Mouse (Mus musculus) layer of hippocampus, adult 9-10 months (tissue): ENCODE results near the gene Jtb.

Experiments
- DNase-seq: peaks from one replicate; pipeline ENCODE4 v3.0.0; 2022; ENCODE audit warnings: low spot score

Gene Jtb

DNA sequence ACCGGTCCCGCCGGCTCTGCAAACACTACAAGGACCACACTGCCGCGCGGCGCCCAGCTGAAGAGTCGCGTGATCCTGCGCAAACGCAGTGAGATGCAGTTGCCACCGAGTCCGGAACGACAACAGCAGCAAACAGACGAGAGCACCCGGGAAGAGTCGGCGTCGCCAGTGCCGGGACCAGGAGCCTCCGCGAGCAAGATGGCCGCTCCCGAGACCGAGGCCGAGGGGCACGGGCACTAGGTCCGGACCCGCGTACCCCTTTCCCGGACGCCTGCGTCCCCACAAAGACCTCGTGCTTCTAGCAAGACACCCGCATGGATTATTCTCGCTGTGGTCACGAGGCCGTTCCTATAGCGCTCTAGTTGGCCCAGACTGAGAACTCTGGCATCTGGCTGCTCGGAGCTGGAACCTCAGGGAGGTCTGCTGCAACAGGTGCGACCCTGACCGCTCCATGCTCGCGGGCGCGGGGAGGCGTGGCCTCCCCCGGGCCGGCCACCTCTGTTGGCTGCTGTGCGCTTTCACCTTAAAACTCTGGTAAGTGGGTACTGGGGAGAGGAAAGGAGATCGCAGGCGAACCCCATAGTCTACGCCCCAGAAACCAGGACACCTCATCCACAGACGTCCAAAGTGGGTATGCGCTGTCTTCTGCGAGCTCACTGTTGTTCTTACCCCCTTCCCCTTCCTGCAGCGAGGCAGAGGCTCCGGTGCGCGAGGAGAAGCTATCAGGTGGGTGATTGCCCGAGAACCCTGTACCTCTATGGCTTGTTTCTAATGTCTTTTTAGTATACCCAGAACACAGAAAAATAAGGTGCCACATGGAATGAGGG is at the start of gene Jtb:
Jtb (plus strand) TSS at position 91 of the 827 bp plus-strand sequence.
- peak; percentile 78 for DNase-seq

DNA sequence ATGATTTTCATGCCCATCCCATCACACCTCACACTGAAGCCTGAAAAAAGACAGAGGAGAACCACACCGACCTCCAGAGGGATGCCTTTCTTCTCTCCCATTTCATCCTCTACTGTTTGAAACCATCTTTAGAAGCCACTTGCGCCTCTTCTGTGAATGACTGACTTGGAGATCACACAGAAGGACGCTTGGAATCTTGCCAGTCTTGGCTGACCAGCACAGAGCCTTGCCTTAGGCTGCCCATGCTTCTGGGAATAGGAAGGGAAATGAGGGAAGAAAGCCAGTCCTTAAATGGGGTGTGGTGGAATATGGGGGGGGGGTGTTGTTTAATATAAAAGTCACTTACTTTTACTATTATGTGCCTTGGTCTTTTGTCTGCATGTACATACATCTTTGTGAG is 47.8 kb upstream of the Jtb start:
- no peak for DNase-seq

DNA sequence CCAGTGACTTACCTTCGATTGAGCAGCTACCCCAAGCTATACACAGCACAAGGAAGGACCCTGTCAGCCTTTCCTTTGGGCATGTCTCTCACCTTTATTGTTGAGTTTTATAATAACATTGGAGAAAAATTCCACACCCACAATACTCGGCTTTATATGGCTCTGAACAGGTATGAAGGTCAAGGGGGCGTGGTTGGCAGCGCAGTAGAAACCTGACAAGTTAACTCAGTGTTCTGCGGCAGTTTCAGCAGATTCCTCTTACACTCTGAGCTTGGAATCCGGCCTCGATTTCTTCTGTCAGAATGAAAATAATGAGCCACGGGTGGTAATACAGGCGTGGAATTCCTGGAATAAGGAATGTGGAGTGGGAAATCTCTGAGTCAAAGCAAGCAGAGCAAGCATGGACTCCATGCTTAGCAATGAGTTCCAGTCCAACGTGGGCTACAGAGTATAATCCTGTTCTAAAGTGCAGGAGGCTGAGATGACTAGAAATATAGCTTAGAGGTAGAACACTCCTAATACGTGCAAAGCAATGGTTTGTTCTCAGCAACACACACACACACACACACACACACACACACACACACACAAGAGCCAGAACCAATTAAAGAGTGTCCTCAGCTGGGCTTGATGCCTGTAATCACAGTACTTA is 40.4 kb upstream of the Jtb start:
- DNase-seq = no peak

DNA sequence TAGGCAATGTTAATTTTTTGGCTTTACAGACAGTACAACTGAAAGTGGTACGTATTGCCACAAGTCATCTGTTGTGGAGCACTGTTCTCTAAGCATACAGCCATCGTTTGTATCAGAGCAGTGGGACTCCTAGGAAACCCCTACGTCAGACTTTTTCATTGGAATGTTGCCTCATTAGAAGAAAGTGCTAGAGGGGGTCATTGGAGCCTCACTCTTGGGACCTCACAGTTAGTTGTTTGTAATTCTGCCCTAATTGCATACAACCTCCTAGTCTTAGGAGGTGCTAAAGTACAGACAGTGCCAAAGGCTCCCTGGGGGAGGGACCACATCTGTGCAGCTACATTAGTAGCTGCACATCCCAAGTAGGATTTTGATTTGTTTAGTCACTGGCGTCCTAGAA is 36.6 kb upstream of the Jtb start:
- no peak for DNase-seq

DNA sequence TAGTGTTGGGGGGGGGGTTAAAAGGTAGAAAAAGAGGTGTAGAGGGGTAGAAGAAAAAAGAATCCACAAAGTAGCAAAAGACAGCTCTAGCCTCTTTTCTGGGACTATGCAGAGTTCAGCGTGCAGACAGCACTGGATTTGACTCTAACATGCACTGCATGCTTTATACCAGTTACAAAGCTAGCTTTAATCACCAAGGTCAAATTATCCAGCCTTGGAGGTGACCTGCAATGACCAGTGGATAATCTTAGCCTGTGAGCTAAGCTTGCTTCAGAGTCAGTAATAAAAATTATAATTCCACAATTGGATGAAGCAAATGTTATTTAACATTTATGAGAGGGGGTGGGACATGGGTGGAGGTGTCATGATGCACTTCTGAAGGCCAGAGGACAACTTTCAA is 35.8 kb upstream of the Jtb start:
- DNase-seq = no peak

DNA sequence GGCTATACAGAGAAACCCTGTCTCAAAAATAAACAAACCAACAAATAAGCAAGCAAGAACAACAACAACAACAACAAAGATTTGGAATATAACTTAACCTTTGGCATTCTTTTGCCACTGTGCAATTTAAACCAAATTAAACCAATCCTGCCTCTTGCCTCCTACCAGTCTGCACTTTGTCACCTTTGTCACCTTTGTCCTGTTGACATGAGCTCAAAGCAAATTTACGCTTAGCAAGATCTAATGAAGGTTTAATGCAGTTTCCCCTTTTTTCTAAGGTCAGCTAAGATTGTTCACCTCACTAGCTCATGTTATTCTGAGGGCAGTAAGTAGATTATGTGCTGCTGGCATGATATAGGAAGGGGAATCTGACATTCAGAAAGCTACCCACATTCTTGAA is 33.8 kb upstream of the Jtb start:
- no peak for DNase-seq

DNA sequence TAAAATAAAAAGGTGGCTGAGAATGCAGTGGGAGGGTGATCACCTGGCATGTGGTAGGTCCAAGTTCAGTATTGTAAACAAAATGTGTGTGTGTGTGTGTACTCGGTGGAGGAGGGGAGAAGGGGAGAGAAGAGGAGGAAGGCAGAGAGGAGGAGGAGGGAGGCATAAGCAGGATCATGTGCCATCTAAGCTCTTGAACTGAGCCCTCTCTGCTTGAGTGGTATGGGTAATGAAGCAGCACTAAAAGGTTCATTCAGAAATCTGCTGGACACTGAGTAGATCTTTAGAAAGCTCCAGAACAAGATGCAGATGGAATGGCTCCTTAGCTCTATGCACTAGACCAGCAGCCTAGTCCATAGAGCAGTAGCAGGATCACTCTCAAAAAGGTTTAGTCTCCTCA is 28.5 kb upstream of the Jtb start:
- DNase-seq = no peak

DNA sequence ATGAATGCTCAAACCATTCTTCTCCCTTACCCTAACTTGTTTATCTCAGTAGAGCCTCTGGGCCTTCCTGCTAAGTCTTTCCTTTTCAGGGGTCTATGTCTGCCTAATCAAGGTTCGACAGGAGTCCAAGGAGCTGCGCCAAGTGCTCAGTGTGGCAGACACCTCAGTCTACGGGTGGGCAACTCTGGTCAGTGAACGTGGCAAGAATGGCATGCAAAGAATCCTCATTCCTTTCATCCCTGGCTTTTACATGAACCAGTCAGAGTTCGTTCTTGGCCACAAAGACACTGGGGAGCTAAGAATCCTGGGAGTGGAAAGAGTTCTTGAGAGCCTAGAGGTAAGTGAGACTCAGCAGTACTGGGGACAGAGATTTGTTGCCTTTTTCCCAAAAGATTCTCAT is 27.8 kb upstream of the Jtb start:
- DNase-seq = no peak

DNA sequence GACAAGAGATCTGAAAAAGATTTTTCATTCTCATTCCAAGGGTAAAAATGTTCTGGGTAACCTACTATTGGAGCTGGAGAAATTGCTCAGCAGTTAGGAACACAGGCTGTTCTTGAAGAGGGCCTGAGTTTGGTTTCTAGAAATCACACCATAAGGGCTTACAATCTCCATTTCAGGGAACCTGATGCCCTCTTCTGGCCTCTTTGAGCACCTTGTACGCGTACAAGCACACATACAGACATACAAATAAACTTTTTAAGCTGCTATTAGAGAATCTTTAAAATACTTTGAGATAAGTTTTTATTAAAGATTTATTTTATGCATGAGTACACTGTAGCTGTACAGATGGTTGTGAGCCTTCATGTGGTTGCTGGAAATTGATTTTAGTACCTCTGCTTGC is 26.8 kb upstream of the Jtb start:
- DNase-seq = no peak

DNA sequence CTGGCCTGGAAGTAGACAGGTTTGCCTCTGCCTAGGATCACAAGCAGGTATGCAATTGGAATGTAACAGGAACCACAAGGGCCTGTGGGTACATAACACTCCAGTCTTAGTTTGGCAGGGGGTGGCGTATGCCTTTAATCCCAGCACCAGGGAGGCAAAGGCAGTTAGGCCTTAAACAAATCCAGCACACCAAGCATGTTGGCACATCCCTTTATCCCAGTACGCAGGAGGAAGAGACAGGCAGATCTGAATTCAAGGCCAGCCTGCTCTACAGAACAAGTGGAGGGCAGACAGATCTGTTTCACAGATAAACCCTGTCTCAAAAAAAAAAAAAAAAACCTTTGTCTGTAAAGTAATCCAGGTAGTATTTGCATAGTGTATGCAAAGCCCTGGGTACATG is 22.7 kb upstream of the Jtb start:
- no peak for DNase-seq

DNA sequence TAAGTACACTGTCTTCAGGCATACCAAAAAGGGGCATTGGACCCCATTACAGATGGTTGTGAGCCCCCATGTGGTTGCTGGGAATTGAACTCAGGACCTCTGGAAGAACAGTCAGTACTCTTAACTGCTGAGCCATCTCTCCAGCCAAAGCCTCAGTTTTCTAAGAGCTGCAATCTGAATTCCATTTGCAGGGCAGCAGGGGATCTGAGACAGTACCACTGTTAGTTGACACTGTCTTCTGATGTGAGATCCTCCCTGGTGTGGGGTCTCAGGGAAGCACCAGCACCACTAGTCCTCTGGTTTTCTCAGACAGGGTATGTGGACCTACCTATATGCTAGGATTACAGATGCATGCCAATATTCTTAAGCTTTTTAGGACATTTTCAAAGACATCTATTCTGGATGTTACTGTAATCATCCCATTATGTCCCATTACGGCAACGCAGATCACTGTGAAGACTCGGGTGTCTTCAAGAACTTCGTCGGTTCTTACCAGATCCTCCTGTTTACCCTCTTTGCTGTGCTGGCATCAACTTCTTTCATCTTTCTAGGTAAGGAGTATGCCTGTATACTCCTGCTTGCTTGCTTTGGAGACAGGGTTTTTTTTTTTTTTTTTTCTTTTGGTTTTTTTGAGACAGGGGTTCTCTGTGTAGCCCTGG is 21.4 kb upstream of the Jtb start:
- DNase-seq = no peak

DNA sequence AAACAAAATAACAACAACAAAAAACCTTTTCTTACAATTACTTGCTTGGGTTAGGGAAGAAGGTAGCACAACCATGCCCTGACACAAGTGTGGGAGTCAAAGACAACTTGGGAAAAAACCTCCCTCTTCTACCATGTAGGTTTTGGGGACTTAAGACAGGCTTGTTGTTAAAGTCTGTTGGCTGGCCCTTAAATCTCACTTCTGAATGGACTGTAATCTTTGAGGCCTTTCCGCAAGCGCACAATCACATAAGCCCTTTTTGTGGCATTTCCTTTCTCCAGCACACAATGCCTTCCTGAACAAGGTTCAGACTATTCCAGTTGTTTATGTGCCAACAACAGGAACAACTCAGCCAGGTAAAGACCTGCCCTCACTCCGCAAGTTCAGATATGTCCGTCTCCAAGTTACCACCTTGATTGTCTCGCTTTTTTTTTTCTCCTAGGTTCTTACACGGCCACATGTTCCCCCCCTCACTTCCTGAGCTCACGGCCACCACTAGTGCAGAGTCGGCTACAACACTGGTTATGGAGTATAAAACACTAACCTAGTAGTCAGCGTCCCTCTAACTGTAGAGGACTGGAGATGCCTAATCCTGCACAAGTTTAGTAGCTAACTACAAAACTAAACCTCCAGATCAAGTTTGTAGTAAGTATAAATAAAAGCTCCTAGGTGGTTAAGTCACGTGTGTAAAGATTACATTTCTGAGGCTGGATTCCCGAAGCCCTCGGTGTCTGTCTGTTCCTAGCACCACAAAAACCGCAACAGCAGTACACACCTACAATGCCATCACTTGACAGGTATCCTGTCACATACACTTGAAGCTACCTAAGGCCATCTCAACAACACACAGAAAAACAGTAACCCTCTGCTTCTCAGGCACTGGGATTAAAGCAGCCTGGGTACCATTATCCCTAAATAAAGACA is 19.7 kb upstream of the Jtb start:
- no peak for DNase-seq

DNA sequence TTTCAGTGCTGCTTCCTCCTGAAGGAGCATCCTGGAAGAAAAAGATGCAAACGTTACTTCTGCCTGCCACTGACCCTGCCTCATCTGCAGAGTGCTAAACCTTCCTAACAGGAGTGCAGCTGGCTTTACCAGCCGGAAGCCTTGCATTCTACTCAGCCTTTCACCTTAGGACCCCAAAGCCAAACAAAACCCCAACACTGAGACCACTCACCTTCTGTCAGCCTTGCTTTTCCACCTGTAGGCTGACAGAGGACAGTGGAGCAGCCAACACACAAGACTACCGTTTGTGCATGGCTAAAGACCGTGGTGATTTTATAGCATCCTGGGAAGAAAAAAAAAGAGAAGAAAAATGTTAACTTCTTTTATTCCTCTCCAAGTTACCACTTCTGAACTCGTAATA is 18.7 kb upstream of the Jtb start:
- DNase-seq = no peak

DNA sequence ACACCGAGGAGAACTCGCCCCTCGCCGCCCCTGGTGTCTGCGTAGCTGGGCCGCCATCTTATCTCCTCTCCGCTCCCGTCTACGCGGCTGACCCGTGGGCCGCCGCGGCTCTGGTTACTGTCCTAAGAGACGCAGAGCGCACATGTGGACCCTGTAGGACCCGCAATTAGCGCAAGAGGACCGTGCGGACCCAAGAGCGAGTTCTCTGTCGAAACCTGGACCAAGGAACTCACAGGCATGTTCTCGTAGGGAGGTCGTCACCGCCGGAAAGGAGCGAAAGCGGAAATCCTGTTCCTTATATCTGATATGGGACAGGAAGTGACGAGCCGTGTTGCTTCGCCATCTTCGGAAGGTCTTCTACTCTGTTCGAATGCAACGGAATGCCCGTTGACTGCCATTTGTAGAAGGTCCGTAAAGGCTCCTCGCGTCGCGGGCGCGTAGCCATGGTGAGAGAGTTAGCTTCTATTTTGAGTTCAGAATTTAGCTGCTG is 18.0 kb upstream of the Jtb start, which contains the start of the genes Rps27 and Rab13:
Rps27 (minus strand) TSS at position 275 of the 490 bp plus-strand sequence.
Rab13 (plus strand) TSS at position 319 of the 490 bp plus-strand sequence.
- peak; percentile 95 for DNase-seq

DNA sequence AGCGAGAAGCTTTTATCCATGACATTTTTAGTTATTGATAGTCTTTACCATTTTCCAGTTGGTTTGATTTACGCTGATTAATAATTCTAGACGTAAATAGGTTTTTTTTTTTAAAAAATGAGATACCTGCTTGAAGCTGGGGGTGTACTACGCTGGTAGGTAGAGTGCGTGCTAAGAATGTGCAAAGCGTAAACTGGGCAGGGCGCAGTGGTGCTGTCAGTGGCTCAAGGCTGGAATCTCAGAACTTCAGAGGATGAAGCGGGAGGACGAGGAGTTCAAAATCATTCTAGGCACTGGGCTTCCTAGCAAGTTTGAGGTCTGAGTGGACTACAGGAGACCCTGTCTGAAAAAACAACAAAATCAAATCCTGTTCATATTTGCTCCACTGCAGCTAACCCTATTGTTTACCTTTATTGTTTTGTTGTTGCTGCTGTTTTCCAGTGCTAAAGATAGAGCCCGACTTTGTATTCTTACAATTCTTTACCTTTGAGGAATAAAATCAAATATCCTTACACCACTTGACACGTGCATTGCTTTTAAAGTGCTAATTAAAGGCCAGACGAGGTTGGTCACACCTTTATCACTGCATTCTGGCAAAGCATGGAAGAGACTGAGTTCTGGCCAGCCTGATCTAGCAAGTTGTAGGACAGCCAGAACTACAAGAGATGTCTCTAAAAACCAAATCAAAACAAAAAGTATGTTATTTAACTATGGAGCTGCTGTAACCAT is 17.3 kb upstream of the Jtb start:
- no peak for DNase-seq

DNA sequence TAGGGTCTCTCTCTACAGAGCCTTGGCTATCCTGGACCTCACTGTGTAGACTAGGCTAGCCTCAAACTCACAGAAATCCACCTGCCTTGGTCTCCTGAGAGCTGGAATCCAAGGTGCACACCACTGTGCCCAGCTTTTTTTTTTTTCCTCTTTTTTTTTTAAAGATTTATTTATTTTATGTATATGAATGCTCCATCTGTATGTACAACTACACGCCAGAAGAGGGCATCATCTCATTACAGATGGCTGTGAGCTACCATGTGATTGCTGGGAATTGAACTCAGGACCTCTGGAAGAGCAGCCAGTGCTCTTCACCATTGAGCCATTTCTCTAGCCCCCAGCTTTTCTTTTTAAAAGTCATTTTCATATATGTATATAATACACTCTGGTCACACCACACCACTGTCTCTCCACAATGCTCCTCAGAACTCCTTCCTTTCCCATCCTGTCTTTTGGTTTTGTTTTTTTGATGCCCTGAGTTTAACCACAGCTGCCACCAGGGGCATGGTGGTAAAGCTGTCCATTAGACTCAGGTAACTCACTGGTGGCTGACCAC is 15.5 kb upstream of the Jtb start:
- DNase-seq = no peak

DNA sequence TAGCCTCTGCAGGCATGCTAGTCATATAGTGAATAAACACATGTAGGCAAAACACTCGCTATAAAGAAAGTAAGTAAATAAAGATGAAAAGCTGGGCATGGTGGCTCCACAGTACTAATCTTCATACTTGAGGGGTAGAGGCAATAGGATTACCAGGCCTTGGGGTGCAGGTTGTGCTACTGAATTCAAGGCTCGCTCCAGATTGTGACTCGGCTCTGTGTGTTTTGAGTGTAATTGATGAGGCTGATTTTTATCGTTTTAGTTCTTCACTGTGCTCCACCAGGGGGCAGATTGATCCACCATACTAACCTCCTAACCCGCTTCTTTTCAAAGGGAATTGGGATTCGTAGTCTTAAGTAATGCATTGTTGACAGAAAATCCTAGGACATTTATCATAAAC is 11.3 kb upstream of the Jtb start:
- peak; percentile 53 for DNase-seq

DNA sequence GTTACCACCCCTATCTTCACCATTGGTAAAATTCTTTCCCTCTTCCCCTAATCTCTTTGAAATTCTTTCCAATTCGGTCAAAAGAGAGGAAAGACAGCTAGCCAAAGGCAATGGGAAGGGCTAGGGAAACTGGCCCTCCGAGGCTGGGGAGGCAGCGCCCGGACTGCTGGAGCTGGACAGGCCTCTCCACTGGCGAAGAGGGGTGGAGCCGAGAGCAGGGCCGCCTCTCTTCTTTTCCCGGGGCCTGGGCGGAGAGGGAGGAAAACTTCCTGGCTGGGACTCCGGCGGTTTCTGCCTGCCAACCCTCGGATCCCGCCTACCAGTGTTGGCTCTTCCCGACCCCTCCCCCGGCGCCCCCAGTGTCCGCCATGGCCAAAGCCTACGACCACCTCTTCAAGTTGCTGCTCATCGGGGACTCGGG is 10.9 kb upstream of the Jtb start:
- no peak for DNase-seq

DNA sequence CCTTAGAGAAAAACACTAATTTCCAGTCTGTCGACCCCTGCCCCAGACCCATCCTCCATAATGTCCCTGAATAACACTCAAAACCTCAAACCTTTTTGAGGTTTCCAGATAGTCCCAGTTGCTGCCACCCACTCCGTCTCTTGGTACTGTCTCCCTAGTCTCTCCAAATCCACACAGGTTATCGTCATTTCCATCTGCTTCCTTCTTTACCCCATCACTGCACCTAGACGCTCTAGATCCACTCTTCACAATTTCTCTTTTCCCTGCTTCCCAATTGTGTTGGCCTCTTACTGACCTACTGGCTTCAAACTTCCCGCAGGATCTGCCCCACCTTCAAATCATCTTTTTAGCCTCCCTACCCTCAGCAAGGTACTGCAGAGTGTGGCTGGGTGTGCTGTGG is 10.3 kb upstream of the Jtb start:
- DNase-seq = no peak

DNA sequence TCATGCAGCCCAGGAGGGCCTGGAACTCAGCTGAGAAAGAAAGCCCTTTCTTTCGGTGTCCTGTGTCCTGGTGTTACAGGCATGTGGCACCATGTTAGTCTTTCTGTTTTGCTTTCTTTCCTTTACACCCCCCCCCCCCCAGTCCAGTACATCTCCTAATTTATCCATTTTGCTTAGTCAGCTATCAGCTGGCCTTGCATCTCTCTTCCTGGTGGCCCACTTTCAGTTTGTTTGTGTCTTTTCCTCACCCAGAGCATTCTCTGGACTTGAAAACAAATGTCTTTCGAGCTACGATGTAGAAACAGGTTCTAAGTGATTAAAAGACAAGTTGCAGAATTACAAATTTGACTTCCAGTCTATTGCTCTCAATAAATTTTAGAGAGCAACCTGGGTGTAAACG is 8.9 kb upstream of the Jtb start:
- DNase-seq = no peak

DNA sequence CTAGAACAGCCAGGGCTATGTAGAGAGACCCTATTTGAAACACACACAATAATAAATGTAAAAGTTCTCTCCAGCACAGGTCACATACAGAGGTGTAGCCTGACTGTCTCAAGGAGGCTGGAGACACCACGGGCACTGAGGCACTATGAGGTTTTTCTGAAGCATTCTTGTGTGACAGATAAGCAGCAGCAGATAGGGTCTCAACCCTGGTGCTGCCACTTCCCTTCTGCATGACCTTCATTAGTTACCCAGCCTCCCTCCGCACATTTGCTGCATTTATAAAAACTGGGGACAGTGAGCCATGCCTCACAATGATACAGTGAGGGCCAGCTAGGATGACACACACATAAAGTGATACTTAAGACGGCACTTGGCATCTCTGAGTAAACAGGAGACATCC is 8.5 kb upstream of the Jtb start:
- DNase-seq = no peak
